Mouse (Mus musculus) myocyte (in vitro differentiated cells): Measurements from ENCODE around the gene Mylk4.

Experiments used
- CEBPB ChIP-seq: IDR thresholded peaks from 2 replicates; pipeline ENCODE4 v1.6.1; 2011; ENCODE audit warnings: mild to moderate bottlenecking, moderate library complexity; ENCODE audit not compliant: poor library complexity, insufficient read depth, severe bottlenecking
- MAX ChIP-seq: IDR thresholded peaks from one replicate; pipeline ENCODE4 v1.6.1; 2011; ENCODE audit warnings: low read depth, mild to moderate bottlenecking, control low read depth
- MYOG ChIP-seq, 3 experiments: IDR thresholded peaks; one replicate each; pipeline ENCODE4 v1.6.1; 2011; ENCODE audit warnings: control low read depth in 2 of 3, low read depth in 2 of 3, mild to moderate bottlenecking in 2 of 3; ENCODE audit not compliant: insufficient read length in 2 of 3, control insufficient read depth in 1 of 3, insufficient read depth in 1 of 3
- POLR2A ChIP-seq: IDR thresholded peaks from one replicate; pipeline ENCODE4 v1.6.1; 2011; ENCODE audit warnings: low read depth, mild to moderate bottlenecking, control low read depth, moderate library complexity; ENCODE audit not compliant: insufficient read length
- SRF ChIP-seq: IDR thresholded peaks from one replicate; pipeline ENCODE4 v1.6.1; 2011; ENCODE audit warnings: low read depth; ENCODE audit not compliant: control insufficient read depth, insufficient read length
- TCF12 ChIP-seq: IDR thresholded peaks from one replicate; pipeline ENCODE4 v1.6.1; 2011; ENCODE audit warnings: mild to moderate bottlenecking, control low read depth; ENCODE audit not compliant: poor library complexity, insufficient read depth, severe bottlenecking

GRCm38 (mm10) chr13:32692563-32692962 is 91.2 kb downstream of the Mylk4 start:
- no peak for TF ChIP-seq MYOG (IDR thresholded peaks at IDR 0.05; ENCODE audit: control insufficient read depth in 1 of 3, insufficient read depth in 1 of 3, insufficient read length in 2 of 3, low read depth in 2 of 3)
- TF ChIP-seq MAX: no peak
- no peak for TF ChIP-seq SRF
- no peak for TF ChIP-seq CEBPB
- TF ChIP-seq TCF12: no peak
- TF ChIP-seq POLR2A: no peak
